Mouse (Mus musculus) intestine, embryonic 15.5 days (tissue): ENCODE data around the gene Gm9008. TPM values are rescaled to one million over a fixed set of nuclear protein-coding genes. Genes with fewer than 3 reads are reported as not detected.
"Not testable (repeated sequence)": the region's sequence is repeated elsewhere in the genome, so short reads cannot be mapped to it uniquely, and the experiment has no call there.

Source experiments
- ATAC-seq: fragments of 200-750 bp; cut with Nextera tagmentation; 2 replicates; pipeline ENCODE4 v1.8.0; 2017; ENCODE audit warnings: moderate TSS enrichment, moderate library complexity
- H3K27ac ChIP-seq: fragments of 300-500 bp; sonication (generic); 2 replicates; pipeline ENCODE4 v1.5.1; 2015; ENCODE audit warnings: mild to moderate bottlenecking, inconsistent platforms
- H3K27me3 ChIP-seq: fragments of 300-500 bp; sonication (generic); replicated peaks from 2 replicates; pipeline ENCODE4 v1.6.1; 2015; ENCODE audit warnings: inconsistent platforms
- H3K36me3 ChIP-seq: fragments of 300-500 bp; sonication (generic); 2 replicates; pipeline ENCODE4 v1.6.1; 2015; ENCODE audit warnings: inconsistent platforms
- H3K4me1 ChIP-seq: fragments of 300-500 bp; sonication (generic); replicated peaks from 2 replicates; pipeline ENCODE4 v1.6.1; 2015; ENCODE audit warnings: inconsistent platforms
- H3K4me2 ChIP-seq: fragments of 300-500 bp; sonication (generic); replicated peaks from 2 replicates; pipeline ENCODE4 v1.6.1; 2015; ENCODE audit warnings: mild to moderate bottlenecking, inconsistent platforms
- H3K4me3 ChIP-seq: fragments of 300-500 bp; sonication (generic); replicated peaks from 2 replicates; pipeline ENCODE4 v1.5.1; 2015; ENCODE audit warnings: inconsistent platforms
- H3K9ac ChIP-seq: fragments of 300-500 bp; sonication (generic); 2 replicates; pipeline ENCODE4 v1.6.1; 2015; ENCODE audit warnings: inconsistent platforms
- H3K9me3 ChIP-seq: fragments of 300-500 bp; sonication (generic); 2 replicates; pipeline ENCODE4 v1.6.1; 2016; ENCODE audit warnings: inconsistent platforms
- WGBS: fragments of 180-500 bp; shearing (Covaris S2); methylation state at CpG from one replicate; pipeline ENCODE4 v1.1.7; 2015; 5-methylcytosine and 5-hydroxymethylcytosine counted together
- polyA plus RNA-seq: library from polyadenylated mRNA; unstranded; fragments of >200 nt; fragmentation: Nextera tagmentation; extraction: Ambion mirVana; gene quantifications from 2 replicates; pipeline ENCODE4 v1.2.1, GENCODE M21; 2015

Gene Gm9008
- 0.18 and 0.21 TPM in 2 replicates for polyA plus RNA-seq

GRCm38 (mm10) chr6:76497054-76497835, at the start of gene Gm9008:
TSS of gene Gm9008 (minus strand) at chr6:76497784.
- not testable (repeated sequence) for ATAC-seq, H3K27me3 ChIP-seq
- 95% methylated on average over 18 of the region's 22 CpGs for WGBS

GRCm38 (mm10) chr6:76521975-76522641, 24.5 kb upstream of the Gm9008 start:
- Histone ChIP-seq H3K4me1 (no peaks in the 10 kb centered on the region), H3K4me2 (no peak overlapping the region), H3K9me3 (no peaks in the 10 kb centered on the region), H3K27ac (no peak overlapping the region), H3K4me3 (no peak overlapping the region), H3K9ac (no peak overlapping the region), H3K36me3 (no peaks in the 10 kb centered on the region), H3K27me3 (no peaks in the 10 kb centered on the region)
- 90% methylated on average over 4 of the region's 4 CpGs for WGBS
- no peak for ATAC-seq

More at GRCm38 (mm10) chr6:76497054-76497835, at the start of gene Gm9008:
- H3K9ac ChIP-seq, H3K36me3 ChIP-seq, H3K4me1 ChIP-seq, H3K4me3 ChIP-seq, H3K9me3 ChIP-seq, H3K27ac ChIP-seq, H3K4me2 ChIP-seq: not testable (repeated sequence)

GRCm38 (mm10) chr6:76510200-76510599, 12.6 kb upstream of the Gm9008 start:
- no peaks in the 10 kb centered on the region for H3K27me3 ChIP-seq
- H3K27ac ChIP-seq, result no peak overlapping the region
- H3K9ac ChIP-seq, result no peak overlapping the region
- H3K4me2 ChIP-seq, result no peak overlapping the region
- no peaks in the 10 kb centered on the region for H3K9me3 ChIP-seq
- H3K4me3 ChIP-seq, result no peak overlapping the region
- H3K4me1 ChIP-seq, result no peaks in the 10 kb centered on the region
- H3K36me3 ChIP-seq, result no peaks in the 10 kb centered on the region
- ATAC-seq, result no peak

- H3K27ac ChIP-seq, ATAC-seq, H3K9me3 ChIP-seq, H3K36me3 ChIP-seq, H3K9ac ChIP-seq, H3K4me3 ChIP-seq, H3K4me2 ChIP-seq, H3K27me3 ChIP-seq, H3K4me1 ChIP-seq: not testable (repeated sequence)
- WGBS, result 93% methylated on average over 12 of the region's 12 CpGs
These were observed 1.2 kb downstream of the Gm9008 start for GRCm38 (mm10) chr6:76496335-76496734.

GRCm38 (mm10) chr6:76468194-76468593, 29.4 kb downstream of the Gm9008 start:
- 27% methylated on average over 2 of the region's 2 CpGs for WGBS
- Histone ChIP-seq H3K9me3 (no peaks in the 10 kb centered on the region), H3K4me1 (no peaks in the 10 kb centered on the region), H3K9ac (no peak overlapping the region), H3K27me3 (no peaks in the 10 kb centered on the region), H3K27ac (no peak overlapping the region), H3K36me3 (no peaks in the 10 kb centered on the region), H3K4me2 (no peak overlapping the region), H3K4me3 (no peak overlapping the region)
- ATAC-seq, result no peak
